ENCODE assay signal across 8 mouse cellular contexts in genomic region chr8:123806374-123806935, GRCm38 (mm10). TPM values are rescaled to one million over a fixed set of nuclear protein-coding genes. Genes with fewer than 3 reads are reported as not detected.
DNase-seq lines count a peak whose midpoint lies in the region; ATAC-seq and TF ChIP-seq lines count a peak whose summit lies in the region.

No protein-coding gene starts in this region.

- peak overlapping the region; percentile 77 for H3K9ac ChIP-seq in hindbrain, embryonic 11.5 days (ENCODE audit: low read depth, low read length)
- peak overlapping the region; percentile 87 for H3K9ac ChIP-seq in midbrain, embryonic 11.5 days (ENCODE audit: low read length)

- peak overlapping the region; percentile 84 for H3K4me3 ChIP-seq in kidney, adult 2 months (ENCODE audit: insufficient read depth, low read depth, low read length)
- peak overlapping the region; percentile 72 for H3K4me3 ChIP-seq in bone marrow macrophage, adult 2 months (ENCODE audit: insufficient read depth, low read length)
- H3K4me3 ChIP-seq in hindbrain, embryonic 11.5 days (ENCODE audit: low read depth, low read length), result peak overlapping the region; percentile 81
- peak overlapping the region; percentile 87 for H3K4me3 ChIP-seq in midbrain, embryonic 11.5 days (ENCODE audit: low read depth, low read length)

- H3K27me3 ChIP-seq in kidney, adult 2 months (replicated peaks; ENCODE audit: control insufficient read depth, insufficient read depth, low read length), result no peaks in the 10 kb centered on the region
- no peaks in the 10 kb centered on the region for H3K27me3 ChIP-seq in hindbrain, embryonic 11.5 days (ENCODE audit: control insufficient read depth, insufficient read depth, low read length)
- H3K27me3 ChIP-seq in midbrain, embryonic 11.5 days (ENCODE audit: control insufficient read depth, insufficient read depth, low read length), result no peaks in the 10 kb centered on the region

- H3K4me2 ChIP-seq in hindbrain, embryonic 11.5 days (replicated peaks; ENCODE audit: low read depth, low read length), result peak overlapping the region; percentile 71
- peak overlapping the region; percentile 81 for H3K4me2 ChIP-seq in midbrain, embryonic 11.5 days

- ATAC-seq in hindbrain, embryonic 11.5 days (ENCODE audit: low FRiP score), result peak; percentile 46
- ATAC-seq in midbrain, embryonic 11.5 days (ENCODE audit: low FRiP score), result 0 out of 2 replicates have a peak, but pooled peaks have one; percentile 29

- WGBS in kidney, adult 2 months, result 6% methylated on average over 12 of the region's 12 CpGs
- WGBS in hindbrain, embryonic 11.5 days, result 2% methylated on average over 12 of the region's 12 CpGs
- WGBS in midbrain, embryonic 11.5 days, result 2% methylated on average over 12 of the region's 12 CpGs

- peak; percentile 32 for DNase-seq in kidney, adult 2 months
- DNase-seq in kidney, adult 18-20 months, result no peak
- peak; percentile 56 for DNase-seq in hindbrain, embryonic 11.5 days (ENCODE audit: low spot score)
- no peak for DNase-seq in midbrain, embryonic 11.5 days (ENCODE audit: low spot score, missing footprints)
- DNase-seq in right cerebral cortex, postnatal 4 days, result no peak
- no peak for DNase-seq in B cell, adult 2 months
- DNase-seq in gastrocnemius, postnatal 14 days, result no peak

- H3K9me3 ChIP-seq in hindbrain, embryonic 11.5 days (ENCODE audit: control insufficient read depth, low read length), result no peaks in the 10 kb centered on the region
- H3K9me3 ChIP-seq in midbrain, embryonic 11.5 days (ENCODE audit: control insufficient read depth, low read length), result no peaks in the 10 kb centered on the region

- intact Hi-C loops in gastrocnemius, postnatal 14 days (cut with DNase I; ENCODE audit: low total_unique reads), result no loop called here

- no peak for TF ChIP-seq CTCF in kidney, adult 2 months (conservative IDR thresholded peaks at IDR 0.05; ENCODE audit: insufficient read depth, insufficient read length, low read depth, low read length)
- TF ChIP-seq CTCF in bone marrow macrophage, adult 2 months (IDR thresholded peaks at IDR 0.05; ENCODE audit: low read depth, low read length), result no peak

- peaks cover 17% of the 10 kb centered on the region for H3K4me1 ChIP-seq in kidney, adult 2 months (ENCODE audit: control insufficient read depth, insufficient read depth, low read length)
- H3K4me1 ChIP-seq in bone marrow macrophage, adult 2 months (ENCODE audit: control insufficient read depth, insufficient read depth, low read length), result peaks cover 24% of the 10 kb centered on the region
- H3K4me1 ChIP-seq in hindbrain, embryonic 11.5 days (replicated peaks; ENCODE audit: control insufficient read depth, insufficient read depth, low read length), result peaks cover 6% of the 10 kb centered on the region
- peaks cover 26% of the 10 kb centered on the region for H3K4me1 ChIP-seq in midbrain, embryonic 11.5 days (ENCODE audit: control insufficient read depth, insufficient read depth, low read length)

- no peaks in the 10 kb centered on the region for H3K36me3 ChIP-seq in kidney, adult 2 months (ENCODE audit: control insufficient read depth, insufficient read depth, low read length)
- H3K36me3 ChIP-seq in hindbrain, embryonic 11.5 days (ENCODE audit: control insufficient read depth, insufficient read depth, low read length), result no peaks in the 10 kb centered on the region
- H3K36me3 ChIP-seq in midbrain, embryonic 11.5 days (ENCODE audit: control insufficient read depth, insufficient read depth, low read length), result no peaks in the 10 kb centered on the region

- H3K27ac ChIP-seq in kidney, adult 2 months (ENCODE audit: insufficient read depth, low read depth, low read length), result peak overlapping the region; percentile 72
- no peak overlapping the region for H3K27ac ChIP-seq in bone marrow macrophage, adult 2 months (ENCODE audit: insufficient read depth, low read depth, low read length)
- H3K27ac ChIP-seq in hindbrain, embryonic 11.5 days (ENCODE audit: low read depth, low read length), result peak overlapping the region; percentile 80; the same call in 1 of the 2 replicates
- peak overlapping the region; percentile 50 for H3K27ac ChIP-seq in midbrain, embryonic 11.5 days (ENCODE audit: low read depth, low read length)

- TF ChIP-seq POLR2A in kidney, adult 2 months (IDR thresholded peaks at IDR 0.05; ENCODE audit: low read depth, low read length), result no peak
- no peak for TF ChIP-seq POLR2A in bone marrow macrophage, adult 2 months (IDR thresholded peaks at IDR 0.05; ENCODE audit: borderline replicate concordance, low read depth, low read length)

RNA-seq across cellular contexts. Expression of gene Rab4a, which starts 0.7 kb away (rescaled TPM):
- polyA plus RNA-seq in kidney, adult 2 months (2012; rRNA removed), result 38.8 and 42.7 TPM in 2 replicates
- polyA plus RNA-seq in bone marrow macrophage, adult 2 months (2012; ENCODE audit: insufficient read depth, insufficient read length, missing spikeins), result 1.2 and 1.7 TPM in 2 replicates
- polyA plus RNA-seq in hindbrain, embryonic 11.5 days (2014; fragmentation: Nextera tagmentation; extraction: Ambion mirVana), result 64.3 and 68.7 TPM in 2 replicates
- 58.8 and 61.2 TPM in 2 replicates for polyA plus RNA-seq in midbrain, embryonic 11.5 days (2014; fragmentation: Nextera tagmentation; extraction: Ambion mirVana)
- 10 to 100 TPM; 13.3 to 14.4 TPM for total RNA-seq in gastrocnemius, postnatal 14 days (2021)

RNA-seq across cellular contexts. Expression of gene Ccsap, which starts 53.6 kb away (rescaled TPM):
- polyA plus RNA-seq in kidney, adult 2 months (2012; rRNA removed), result 0.22 and 0.30 TPM in 2 replicates
- 3.7 and 5.9 TPM in 2 replicates for polyA plus RNA-seq in bone marrow macrophage, adult 2 months (2012; ENCODE audit: insufficient read depth, insufficient read length, missing spikeins)
- 6.8 and 7.1 TPM in 2 replicates for polyA plus RNA-seq in hindbrain, embryonic 11.5 days (2014; fragmentation: Nextera tagmentation; extraction: Ambion mirVana)
- polyA plus RNA-seq in midbrain, embryonic 11.5 days (2014; fragmentation: Nextera tagmentation; extraction: Ambion mirVana), result 7.5 and 7.9 TPM in 2 replicates
- total RNA-seq in gastrocnemius, postnatal 14 days (2021), result 1 to 10 TPM; 1.1 to 1.8 TPM

Comparison
In these comparisons a context has a peak if more than half of its experiments do, and no peak if none do; other contexts are left out.
1. DNase-seq: peak in kidney, adult 2 months (single experiment) and hindbrain, embryonic 11.5 days (single experiment); none in kidney, adult 18-20 months (single experiment), midbrain, embryonic 11.5 days (single experiment), right cerebral cortex, postnatal 4 days (single experiment), B cell, adult 2 months (0 of 2) and gastrocnemius, postnatal 14 days (single experiment).
2. RNA of gene Rab4a, which starts 0.7 kb away (polyA plus RNA-seq): 64.3 to 68.7 TPM in hindbrain, embryonic 11.5 days, 58.8 to 61.2 TPM in midbrain, embryonic 11.5 days and 38.8 to 42.7 TPM in kidney, adult 2 months; 1.2 to 1.7 TPM in bone marrow macrophage, adult 2 months; every median in the first group is over 10 times any median in the second.
3. Peak in every context shown above with its lines, with median percentiles within 50 percentile points of each other: H3K4me3 ChIP-seq.